Mouse (Mus musculus): Measurements from ENCODE around the gene Gm21788.
"Not testable (repeated sequence)": the region's sequence is repeated elsewhere in the genome, so short reads cannot be mapped to it uniquely, and the experiment has no call there.

The Gm21788 gene

DNA sequence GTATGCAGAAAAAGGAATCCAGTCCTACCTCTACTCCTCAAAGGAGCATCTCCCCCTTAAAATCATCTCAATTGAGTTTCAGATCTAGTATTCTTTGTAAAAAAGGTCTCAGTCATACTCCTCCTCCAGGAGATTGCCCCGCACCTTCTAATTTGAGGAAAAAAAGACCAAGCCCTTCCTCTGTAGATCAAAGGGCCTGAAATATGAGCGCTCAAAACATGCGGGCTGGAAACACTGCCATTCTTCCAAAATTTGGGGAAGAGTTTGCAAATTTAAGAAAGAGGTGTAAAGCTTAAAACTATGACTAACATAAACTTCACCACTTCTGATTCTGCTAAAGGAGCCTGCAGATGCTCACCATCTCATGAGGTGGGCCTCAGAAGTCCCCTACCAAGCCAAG, at the start of gene Gm21788:
TSS of gene Gm21788 (plus strand) at position 301 of the 400 bp plus-strand sequence.
- DNase-seq (ENCODE audit: low spot score) = not testable (repeated sequence)

All from spleen, adult 12 weeks (tissue).